Mouse (Mus musculus) embryo, embryonic 10 days (tissue): ENCODE data around the gene Mfap3.
A peak's percentile ranks its signal among the peaks of the same experiment; 100 is the strongest.

Experiments
- DNase-seq: peaks from one replicate; pipeline ENCODE4 v3.0.0-alpha.2; 2015; ENCODE audit warnings: low spot score

Mfap3 gene

DNA sequence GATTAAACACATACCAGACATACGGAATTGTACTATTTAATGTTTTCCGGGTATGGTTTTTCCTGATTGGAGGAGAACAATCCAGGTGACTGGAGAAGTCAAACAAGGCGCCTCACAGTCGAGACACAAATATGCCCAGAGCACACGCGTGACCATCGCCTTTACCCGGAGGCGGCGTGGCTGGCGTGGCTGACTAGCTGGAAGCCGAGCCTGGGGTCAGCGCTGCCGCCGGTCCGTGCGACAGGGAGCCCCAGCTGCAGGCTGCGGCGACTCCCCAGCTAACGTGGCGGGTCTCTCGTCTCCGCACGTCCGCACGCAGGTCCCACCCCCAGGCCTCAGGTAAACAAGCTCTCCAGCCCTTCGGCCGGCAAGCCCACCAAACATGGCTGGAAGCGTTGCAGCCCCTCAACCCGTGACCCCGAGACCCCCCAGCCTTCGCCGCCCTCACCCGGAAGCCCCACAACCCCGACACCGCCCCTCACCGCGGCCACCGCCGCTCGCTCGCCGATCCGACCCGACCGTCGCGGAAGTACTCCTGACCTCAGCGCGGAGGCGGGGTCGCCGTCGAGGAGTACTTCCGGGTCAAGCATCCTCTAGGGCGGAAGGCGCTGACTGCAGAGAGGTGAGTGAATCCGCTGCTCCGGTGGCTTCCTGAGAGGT lies at the start of gene Mfap3, which contains the start of gene Fam114a2:
Gene Mfap3, plus strand, starts transcription at position 574 of the 660 bp plus-strand sequence.
Gene Fam114a2, minus strand, starts transcription at position 527 of the 660 bp plus-strand sequence.
- DNase-seq: peak; percentile 95

DNA sequence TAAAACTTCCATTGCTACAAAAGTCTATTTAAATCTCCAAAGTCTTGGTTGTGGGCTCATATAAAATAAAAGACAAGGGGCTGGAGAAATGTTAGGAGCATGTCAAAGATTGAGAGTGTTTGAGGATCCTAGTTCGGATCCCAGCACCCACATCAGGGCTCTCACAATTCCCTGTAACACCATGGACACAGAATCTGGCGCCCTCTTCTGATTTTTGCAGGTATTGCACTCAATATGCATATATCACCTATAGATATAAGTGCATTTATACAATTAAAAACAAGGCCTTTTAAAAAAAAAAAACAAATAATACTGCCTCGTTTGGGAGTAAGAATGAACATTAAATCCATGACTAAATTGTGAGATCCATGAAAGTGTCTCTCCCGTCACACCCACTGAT lies 49.8 kb upstream of the Mfap3 start:
- no peak for DNase-seq

DNA sequence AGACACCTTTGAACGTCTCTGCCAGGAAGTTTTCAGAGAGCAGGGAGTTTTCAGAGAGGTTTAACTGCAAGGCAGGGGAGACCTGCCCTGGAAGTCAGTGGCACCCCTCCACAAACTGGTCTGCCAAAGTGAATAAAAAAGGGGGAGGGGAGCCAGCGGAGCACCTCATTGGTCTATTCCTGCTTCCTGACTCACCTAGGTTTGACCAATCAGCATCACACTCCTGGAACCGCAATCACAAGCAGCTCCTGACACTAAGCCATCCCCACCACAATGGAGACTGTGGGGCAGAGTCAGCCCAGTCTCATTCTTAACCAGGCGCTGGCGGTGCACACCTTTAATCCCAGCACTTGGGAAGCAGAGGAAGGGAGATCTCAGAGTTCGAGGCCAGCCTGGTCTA lies 48.4 kb upstream of the Mfap3 start:
- no peak for DNase-seq

DNA sequence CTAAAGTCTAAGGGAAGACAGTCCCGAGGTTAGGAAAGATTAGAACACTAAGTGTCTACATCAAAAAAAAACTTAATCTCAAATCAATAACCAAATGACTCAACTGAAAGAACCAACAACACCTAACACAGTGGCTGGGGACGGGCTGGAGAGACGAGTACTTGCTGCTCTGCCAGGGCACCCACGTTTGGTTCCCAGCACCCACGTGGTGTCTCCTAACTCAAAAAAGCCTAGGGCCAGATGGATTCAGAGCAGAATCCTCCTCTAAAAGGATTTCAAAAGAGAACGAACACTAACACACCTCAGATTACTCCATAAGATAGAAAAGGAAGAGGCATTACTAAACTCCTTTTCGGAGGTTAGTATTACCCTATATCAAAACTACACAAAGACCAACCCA lies 47.5 kb upstream of the Mfap3 start:
- DNase-seq: no peak

DNA sequence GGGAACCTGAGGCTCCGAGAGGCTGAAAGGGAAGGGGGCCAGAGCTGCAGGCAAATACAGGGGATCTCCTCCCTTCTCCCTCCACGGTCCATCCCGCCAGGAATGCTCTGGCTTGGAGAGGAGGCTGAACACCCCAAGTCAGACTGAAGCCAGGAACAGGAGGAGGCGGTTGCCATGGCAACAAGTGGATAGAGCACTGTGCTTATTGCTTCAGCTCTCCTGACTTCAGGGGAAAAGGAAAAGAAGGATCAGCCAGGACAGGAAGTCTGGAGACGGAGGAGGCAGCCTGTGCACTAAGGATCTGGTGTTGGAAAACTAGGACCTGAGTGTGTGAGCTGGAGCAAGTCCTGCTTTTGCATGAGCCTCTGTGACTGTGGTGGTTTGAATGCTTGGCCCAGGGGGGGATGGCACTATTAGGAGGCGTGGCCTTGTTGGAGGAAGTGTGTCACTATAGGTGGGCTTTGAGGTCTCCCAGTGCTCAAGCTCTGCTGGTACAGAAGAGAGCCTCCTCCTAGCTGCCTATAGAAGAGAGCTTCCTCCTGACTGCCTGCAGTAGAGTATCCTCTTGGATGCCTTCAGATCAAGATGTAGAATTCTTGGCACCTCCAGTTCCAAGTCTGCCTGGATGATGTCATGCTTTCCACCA lies 44.0 kb upstream of the Mfap3 start:
- peak; percentile 24 for DNase-seq

- peak; percentile 67 for DNase-seq
Observed at GRCm38 (mm10) chr11:57475119-57475518, 43.3 kb upstream of the Mfap3 start.

- no peak for DNase-seq
Observed at GRCm38 (mm10) chr11:57478077-57478476, 40.4 kb upstream of the Mfap3 start.

GRCm38 (mm10) chr11:57488436-57488835 lies 30.0 kb upstream of the Mfap3 start:
- DNase-seq: no peak

DNA sequence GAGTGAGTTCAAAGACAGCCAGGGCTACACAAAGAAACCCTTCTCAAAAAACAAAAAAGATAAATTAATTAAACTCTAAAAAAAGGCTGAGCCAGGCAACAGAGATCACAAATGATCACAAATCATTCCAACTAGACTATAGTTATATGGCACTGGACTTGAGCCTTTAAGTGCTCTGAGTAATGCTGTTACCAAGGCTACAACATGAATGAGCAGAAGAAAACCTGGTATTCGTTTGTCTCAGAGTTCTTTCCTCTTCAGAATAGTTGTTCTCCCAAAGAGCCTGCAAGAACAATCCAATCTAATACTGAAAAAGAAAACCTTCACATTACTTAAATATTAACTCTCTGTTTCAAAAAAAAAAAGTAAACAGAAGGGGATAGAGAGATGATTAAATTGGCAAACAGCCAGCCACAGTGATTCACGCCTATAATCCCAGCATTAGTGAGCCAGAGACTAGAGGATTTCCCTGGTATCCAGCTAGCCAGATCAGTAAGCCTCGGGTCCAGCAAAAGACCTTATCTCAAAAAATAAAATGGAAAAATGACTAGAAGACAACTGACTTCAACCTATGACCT lies 21.9 kb upstream of the Mfap3 start:
- no peak for DNase-seq

DNA sequence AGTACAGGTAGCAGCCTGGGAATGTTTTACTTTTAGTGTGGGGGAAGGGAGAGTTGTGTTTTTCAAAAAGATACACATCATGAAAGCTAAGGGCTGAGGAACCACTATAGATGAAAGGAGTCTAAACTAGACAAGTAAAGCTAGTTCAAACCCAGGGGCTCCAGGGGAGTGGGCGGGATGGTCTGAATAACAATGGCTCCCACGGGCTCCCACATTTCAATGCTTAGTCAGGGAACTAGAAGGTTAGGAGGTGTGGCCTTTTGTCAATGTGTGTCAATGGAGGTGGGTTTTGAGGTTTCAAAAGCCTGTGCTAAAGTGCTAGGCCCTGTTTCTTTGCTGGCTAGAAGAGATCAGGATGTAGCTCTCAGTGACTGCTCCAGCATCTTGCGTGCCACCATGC lies 20.8 kb upstream of the Mfap3 start:
- DNase-seq: no peak

DNA sequence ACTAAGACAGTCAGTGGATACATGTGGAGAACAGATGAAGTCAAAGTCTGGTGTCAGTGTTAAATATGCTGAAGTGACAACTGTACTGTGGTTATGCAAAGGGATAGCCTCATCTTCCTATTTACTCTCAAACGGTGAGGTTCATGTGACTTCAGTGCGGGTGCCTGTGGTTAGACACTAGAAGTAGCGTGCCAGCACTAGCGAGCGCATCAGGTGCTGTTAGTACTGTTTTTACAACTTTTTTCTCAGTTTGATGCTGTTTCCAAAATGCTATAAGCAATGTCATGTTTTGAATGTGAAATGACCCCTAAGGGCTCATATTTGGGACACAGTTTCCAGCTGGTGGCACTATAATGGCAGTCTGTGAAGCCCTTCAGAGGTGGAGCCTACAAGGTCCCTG lies 20.2 kb upstream of the Mfap3 start:
- DNase-seq: no peak

- no peak for DNase-seq
Observed at GRCm38 (mm10) chr11:57503155-57503554, 15.3 kb upstream of the Mfap3 start.

DNA sequence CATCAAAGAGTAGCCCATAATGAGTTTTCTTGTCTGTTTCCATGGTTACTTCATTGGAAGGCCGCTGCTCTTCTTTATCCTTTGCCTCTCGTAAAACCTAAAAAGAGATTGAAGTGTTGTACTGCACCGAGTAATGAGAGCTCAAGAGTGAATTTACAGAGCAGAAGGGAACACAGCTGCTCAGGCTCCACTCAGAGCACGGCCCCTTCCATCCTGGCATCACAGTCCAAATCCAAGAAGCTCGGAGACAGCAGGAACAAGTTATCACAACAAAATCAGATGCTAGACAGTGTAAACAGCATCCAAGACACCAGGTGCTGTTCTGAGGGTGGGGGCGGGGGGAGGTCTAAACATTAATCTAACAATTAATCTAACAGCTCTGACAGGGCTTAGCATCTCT lies 11.6 kb upstream of the Mfap3 start:
- DNase-seq: no peak

DNA sequence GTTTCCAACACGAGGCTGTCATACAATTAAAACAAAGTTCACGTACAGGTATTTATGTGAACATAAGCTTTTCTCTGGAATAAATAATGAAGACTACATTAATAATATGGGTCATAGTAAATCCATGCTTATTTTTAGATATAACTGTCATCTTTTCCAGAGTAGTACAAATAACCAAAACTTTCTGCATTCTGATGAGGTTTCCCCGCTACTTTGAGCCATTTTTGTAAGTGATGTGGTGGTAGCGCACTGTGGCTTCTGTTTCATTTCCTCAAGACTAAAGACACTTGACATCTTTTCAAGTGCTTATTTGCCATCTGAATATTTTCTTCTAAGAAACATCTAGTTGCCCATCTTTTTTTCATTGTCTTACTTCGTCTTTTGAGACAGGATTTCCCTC lies 3.2 kb upstream of the Mfap3 start:
- no peak for DNase-seq

DNA sequence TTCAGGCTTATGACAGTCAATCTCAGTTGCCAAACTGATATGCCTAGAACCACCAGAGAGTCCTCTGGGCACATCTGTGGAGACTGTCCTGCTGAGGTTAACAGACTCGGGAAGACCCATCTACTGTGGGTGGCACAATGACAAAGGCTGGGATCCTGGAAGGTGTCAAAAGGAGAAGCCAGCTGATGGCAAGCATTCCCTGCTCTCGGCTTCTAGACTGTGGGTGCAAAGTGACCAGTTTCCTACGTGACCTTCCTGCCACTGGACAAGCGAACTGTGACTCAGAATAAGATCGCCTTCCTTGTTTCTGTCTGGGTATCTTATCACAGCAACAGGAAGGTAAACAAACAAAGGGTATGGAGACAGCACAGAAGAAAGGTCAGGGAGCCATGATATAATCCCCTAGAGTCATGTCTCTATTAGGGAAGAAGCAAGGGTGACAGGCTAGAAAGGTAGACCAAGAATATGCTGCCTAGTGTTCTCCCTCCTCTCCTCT lies 1.5 kb upstream of the Mfap3 start:
- no peak for DNase-seq

DNA sequence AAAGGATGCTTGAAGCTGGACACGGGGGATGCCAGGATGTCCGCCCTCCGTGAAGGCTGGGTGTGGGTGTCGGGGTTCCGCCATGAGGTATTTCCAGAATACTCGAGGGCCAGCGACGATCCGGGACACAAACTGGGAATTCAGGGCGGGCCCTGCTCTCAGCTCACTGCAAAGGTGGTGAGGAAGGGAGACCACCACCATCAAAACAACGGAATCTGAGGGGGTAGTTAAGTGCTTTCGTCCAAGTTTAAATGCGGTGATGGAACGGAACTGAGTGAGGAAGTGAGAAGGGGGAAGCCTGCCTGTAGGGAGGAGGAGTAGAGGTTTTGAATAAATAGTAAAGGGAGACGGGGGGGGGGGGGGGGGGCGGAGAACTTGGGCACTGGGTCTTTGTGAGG lies 286 bp downstream of the Mfap3 start:
- no peak for DNase-seq

- DNase-seq: no peak
Observed at GRCm38 (mm10) chr11:57519304-57519703, 840 bp downstream of the Mfap3 start.

DNA sequence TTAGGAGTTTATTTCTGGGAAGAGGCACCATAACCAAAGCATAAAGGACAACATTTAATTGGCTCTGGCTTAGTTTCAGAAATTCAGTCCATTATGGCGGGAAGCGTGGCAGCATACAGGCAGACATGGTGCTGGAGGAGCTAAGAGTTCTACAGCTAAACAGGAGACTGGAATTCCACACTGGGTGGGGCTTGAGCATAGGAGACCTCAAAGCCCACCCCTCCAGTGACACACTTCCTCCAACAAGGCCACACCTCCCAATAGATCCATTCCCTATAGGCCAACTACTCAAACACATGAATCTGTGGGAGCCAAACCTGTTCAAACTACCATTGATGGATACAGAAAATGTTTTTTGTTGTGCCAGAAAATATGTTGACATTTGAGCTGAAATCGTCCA lies 2.7 kb downstream of the Mfap3 start:
- no peak for DNase-seq

- DNase-seq: no peak
Observed at GRCm38 (mm10) chr11:57522046-57522445, 3.6 kb downstream of the Mfap3 start.

- no peak for DNase-seq
Observed at GRCm38 (mm10) chr11:57523418-57523817, 5.0 kb downstream of the Mfap3 start.

DNA sequence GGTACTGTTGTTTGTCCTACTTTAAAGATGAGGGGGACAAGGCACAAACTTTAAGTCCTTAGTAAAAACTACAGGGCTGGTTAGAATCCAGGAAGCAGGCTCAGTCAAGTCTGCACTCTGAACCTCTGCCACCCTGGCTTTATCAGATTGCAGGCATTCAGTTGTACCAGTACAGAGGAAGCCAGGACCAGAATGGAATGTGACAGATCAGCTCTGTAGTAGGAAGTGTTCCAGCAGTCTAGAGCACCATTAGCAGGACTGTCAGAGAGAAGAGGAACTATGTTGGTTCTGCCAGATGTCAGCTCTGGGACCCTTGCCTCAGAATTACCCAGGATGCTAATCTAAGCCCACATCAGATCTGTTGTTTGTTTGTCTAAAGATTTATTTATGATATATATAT lies 6.1 kb downstream of the Mfap3 start:
- no peak for DNase-seq

GRCm38 (mm10) chr11:57525900-57526299 lies 7.4 kb downstream of the Mfap3 start:
- DNase-seq: no peak

DNA sequence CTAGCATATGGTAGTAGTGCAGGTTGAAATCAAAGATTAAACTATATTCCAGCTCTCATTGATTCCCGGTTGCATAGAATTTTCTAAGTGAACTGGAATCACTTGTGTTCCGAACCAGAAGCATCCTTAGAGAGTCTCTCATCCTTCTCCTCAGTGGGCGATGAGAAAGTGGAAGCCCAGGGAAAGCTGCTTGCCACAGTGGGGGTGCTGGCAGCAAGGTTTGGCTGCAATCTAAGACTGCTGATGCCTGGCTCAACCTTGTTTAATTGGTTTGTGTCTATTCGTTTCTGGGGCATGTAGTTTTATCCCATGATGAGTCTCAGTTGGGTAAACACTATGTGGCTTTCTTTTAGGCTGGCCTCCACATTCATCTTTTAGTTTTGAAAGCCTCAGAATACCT lies 9.0 kb downstream of the Mfap3 start:
- no peak for DNase-seq
